Mouse (Mus musculus) midbrain, embryonic 15.5 days (tissue): ENCODE data around the gene Vtcn1. TPM values are rescaled to one million over a fixed set of nuclear protein-coding genes. Genes with fewer than 3 reads are reported as not detected.
"Not testable (repeated sequence)": the region's sequence is repeated elsewhere in the genome, so short reads cannot be mapped to it uniquely, and the experiment has no call there.

Experiments used
- ATAC-seq: fragments of 200-750 bp; cut with Nextera tagmentation; replicated peaks from 2 replicates; pipeline ENCODE4 v1.8.0; 2017; ENCODE audit warnings: moderate TSS enrichment
- H3K27ac ChIP-seq: fragments of 300-500 bp; sonication (generic); 2 replicates; pipeline ENCODE4 v1.5.1; 2015; ENCODE audit warnings: mild to moderate bottlenecking, inconsistent platforms
- H3K27me3 ChIP-seq: fragments of 300-500 bp; sonication (generic); replicated peaks from 2 replicates; pipeline ENCODE4 v1.6.1; 2015; ENCODE audit warnings: inconsistent platforms
- H3K36me3 ChIP-seq: fragments of 300-500 bp; sonication (generic); replicated peaks from 2 replicates; pipeline ENCODE4 v1.6.1; 2015; ENCODE audit warnings: inconsistent platforms
- H3K4me1 ChIP-seq: fragments of 300-500 bp; sonication (generic); 2 replicates; pipeline ENCODE4 v1.6.1; 2015; ENCODE audit warnings: inconsistent platforms
- H3K4me2 ChIP-seq: fragments of 300-500 bp; sonication (generic); 2 replicates; pipeline ENCODE4 v1.6.1; 2015; ENCODE audit warnings: inconsistent platforms, mild to moderate bottlenecking, moderate library complexity
- H3K4me3 ChIP-seq: fragments of 300-500 bp; sonication (generic); 2 replicates; pipeline ENCODE4 v1.5.1; 2015; ENCODE audit warnings: mild to moderate bottlenecking, inconsistent platforms
- H3K9ac ChIP-seq: fragments of 300-500 bp; sonication (generic); 2 replicates; pipeline ENCODE4 v1.6.1; 2015; ENCODE audit warnings: mild to moderate bottlenecking, inconsistent platforms
- H3K9me3 ChIP-seq: fragments of 300-500 bp; sonication (generic); 2 replicates; pipeline ENCODE4 v1.6.1; 2016; ENCODE audit warnings: inconsistent platforms
- WGBS: fragments of 180-500 bp; shearing (Covaris S2); methylation state at CpG from one replicate; pipeline ENCODE4 v1.1.7; 2015; ENCODE audit warnings: mixed read lengths; 5-methylcytosine and 5-hydroxymethylcytosine counted together
- polyA plus RNA-seq: library from polyadenylated mRNA; unstranded; fragments of >200 nt; fragmentation: Nextera tagmentation; extraction: Ambion mirVana; gene quantifications from 2 replicates; pipeline ENCODE4 v1.2.1, GENCODE M21; 2015

Gene Vtcn1
- polyA plus RNA-seq, 1 experiment from 2014 or later: not detected

DNA sequence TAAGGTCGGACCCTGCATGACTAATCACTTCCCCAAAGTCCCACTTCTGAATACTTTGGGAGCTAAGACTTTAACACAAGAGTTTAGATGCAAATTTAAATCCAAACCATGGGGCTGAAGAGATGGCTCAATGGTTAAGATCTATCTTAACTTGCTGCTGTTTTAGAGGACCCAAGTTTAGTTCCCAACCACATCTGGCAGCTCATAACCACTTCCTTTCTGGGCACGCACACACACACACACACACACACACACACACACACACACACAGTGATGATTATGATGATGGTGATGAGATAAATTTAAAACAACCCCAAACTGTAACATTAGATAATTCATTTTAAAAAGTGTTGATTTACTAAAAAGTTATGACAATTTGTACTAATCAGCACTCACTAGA is 13.4 kb upstream of the Vtcn1 start:
- Histone ChIP-seq H3K36me3 (no peaks in the 10 kb centered on the region), H3K9me3 (no peaks in the 10 kb centered on the region), H3K27me3 (no peaks in the 10 kb centered on the region), H3K9ac (no peak overlapping the region), H3K4me3 (no peak overlapping the region), H3K4me1 (no peaks in the 10 kb centered on the region), H3K27ac (no peak overlapping the region), H3K4me2 (no peak overlapping the region)
- ATAC-seq: no peak
- WGBS: 83% methylated on average over 2 of the region's 2 CpGs

DNA sequence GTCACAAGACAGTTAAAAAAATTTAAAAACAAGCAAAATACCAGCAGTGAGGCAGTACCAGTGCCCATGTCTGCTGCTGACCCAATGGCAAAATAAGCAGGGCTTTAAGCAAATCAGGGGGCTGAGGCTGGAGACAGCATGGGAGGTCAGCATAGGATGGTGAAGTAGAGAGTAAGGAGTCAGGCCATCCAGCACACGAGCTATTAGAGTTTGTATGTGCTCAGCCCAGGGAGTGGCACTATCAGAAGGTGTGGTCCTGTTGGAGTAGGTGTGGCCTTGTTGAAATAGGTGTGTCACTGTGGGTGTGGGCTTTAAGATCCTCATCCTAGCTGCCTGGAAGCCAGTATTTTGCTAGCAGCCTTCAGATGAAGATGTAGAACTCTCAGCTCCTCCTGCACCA is 9.8 kb upstream of the Vtcn1 start:
- H3K27me3 ChIP-seq, H3K4me1 ChIP-seq, H3K9me3 ChIP-seq, ATAC-seq, H3K36me3 ChIP-seq, H3K4me3 ChIP-seq, H3K4me2 ChIP-seq, H3K9ac ChIP-seq, H3K27ac ChIP-seq: not testable (repeated sequence)
- WGBS: 64% methylated on average over 1 of the region's 1 CpGs

DNA sequence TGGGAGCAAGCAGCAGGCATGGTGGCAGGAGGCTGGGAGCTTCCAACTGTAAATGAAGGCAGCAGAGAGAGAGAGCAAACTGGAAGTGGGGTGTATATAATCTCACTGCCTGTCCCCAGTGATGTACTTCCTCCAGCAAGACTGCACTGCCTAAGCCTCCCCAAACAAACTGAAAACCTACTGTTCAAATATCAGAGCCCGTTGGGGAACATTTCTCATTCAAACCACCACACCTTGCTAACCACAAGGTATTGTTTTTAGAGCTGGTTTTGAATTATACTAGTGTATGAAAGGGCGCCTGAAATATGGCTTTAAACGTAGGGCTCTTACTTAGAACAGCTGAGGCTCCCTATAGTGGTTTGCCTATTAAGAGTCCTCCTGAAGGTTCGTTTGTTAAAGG is 6.5 kb upstream of the Vtcn1 start:
- no peaks in the 10 kb centered on the region for H3K27me3 ChIP-seq
- no peaks in the 10 kb centered on the region for H3K9me3 ChIP-seq
- H3K4me1 ChIP-seq: no peaks in the 10 kb centered on the region
- no peaks in the 10 kb centered on the region for H3K36me3 ChIP-seq
- no peak overlapping the region for H3K4me2 ChIP-seq
- no peak overlapping the region for H3K27ac ChIP-seq
- ATAC-seq: no peak
- no peak overlapping the region for H3K9ac ChIP-seq
- no peak overlapping the region for H3K4me3 ChIP-seq
- 78% methylated on average over 4 of the region's 4 CpGs for WGBS

DNA sequence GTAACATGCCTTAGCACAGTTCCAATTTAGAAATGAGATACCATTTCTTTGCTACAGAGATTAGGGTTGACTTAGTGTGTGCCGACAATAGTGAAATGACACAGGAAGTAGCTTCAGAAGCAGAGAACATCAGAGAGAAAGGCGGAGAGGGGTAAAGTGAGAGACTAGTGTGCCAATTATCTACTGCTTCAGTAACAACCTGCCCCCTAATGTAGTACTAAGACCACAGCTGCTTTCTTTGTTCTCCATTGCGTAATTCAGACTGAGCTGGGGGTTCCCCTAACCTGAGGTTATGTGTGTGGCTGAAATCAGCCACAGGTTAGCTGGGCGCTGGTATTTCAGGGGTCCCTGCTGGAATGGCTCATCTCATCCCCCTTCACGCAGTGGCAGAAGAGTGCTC is 5.7 kb upstream of the Vtcn1 start:
- H3K4me2 ChIP-seq: no peak overlapping the region
- 95% methylated on average over 5 of the region's 5 CpGs for WGBS
- no peak for ATAC-seq
- H3K9me3 ChIP-seq: no peaks in the 10 kb centered on the region
- no peak overlapping the region for H3K27ac ChIP-seq
- H3K4me3 ChIP-seq: no peak overlapping the region
- no peaks in the 10 kb centered on the region for H3K36me3 ChIP-seq
- no peaks in the 10 kb centered on the region for H3K27me3 ChIP-seq
- no peak overlapping the region for H3K9ac ChIP-seq
- no peaks in the 10 kb centered on the region for H3K4me1 ChIP-seq

DNA sequence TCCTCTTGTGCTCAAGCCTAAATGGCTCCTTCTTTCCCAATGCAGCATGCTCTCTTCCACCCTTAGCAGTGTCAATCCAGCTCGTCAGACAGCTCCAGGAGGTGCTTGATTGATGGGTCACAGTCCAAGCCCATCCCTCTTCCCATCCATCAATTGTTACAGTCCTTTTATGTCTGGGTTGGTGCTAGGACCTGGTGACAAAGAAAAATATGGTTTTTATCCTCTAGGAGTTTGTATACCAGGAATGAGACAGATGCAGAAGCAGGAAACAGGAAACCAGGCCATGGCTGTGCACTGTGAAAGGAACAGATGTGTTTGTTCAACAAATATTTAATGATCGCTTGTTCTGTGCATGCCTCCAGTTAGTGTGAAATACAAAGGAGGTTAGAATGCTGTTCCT is 4.4 kb upstream of the Vtcn1 start:
- H3K9ac ChIP-seq: no peak overlapping the region
- H3K27ac ChIP-seq: no peak overlapping the region

DNA sequence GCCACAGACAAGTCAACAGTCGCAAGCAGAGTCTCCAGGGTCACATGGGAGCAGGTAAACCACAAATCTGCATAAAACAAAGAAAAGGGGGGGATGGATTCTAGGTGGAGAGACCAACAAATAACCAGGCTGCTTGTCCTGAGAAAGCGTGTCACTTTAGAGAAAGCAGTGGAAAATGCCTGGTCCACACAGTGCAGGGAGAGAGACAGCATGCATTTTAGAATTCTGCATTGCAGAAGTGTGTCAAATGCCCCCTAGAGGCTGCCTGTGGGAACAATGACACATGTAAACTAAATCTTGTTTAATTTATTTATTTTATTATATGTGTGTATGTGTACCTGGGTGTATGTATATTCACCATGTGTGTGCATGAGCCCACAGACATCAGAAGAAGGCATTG is 4.0 kb upstream of the Vtcn1 start:
- H3K27ac ChIP-seq: no peak overlapping the region
- 64% methylated on average over 2 of the region's 2 CpGs for WGBS
- ATAC-seq: peak; percentile 73

More for the DNA sequence above, 4.4 kb upstream of the Vtcn1 start:
- Histone ChIP-seq H3K27me3 (no peaks in the 10 kb centered on the region), H3K4me3 (no peak overlapping the region), H3K4me1 (no peaks in the 10 kb centered on the region), H3K9me3 (no peaks in the 10 kb centered on the region), H3K4me2 (no peak overlapping the region), H3K36me3 (no peaks in the 10 kb centered on the region)
- 61% methylated on average over 2 of the region's 2 CpGs for WGBS
- ATAC-seq: peak; percentile 55; the same call in 1 of the 2 replicates

DNA sequence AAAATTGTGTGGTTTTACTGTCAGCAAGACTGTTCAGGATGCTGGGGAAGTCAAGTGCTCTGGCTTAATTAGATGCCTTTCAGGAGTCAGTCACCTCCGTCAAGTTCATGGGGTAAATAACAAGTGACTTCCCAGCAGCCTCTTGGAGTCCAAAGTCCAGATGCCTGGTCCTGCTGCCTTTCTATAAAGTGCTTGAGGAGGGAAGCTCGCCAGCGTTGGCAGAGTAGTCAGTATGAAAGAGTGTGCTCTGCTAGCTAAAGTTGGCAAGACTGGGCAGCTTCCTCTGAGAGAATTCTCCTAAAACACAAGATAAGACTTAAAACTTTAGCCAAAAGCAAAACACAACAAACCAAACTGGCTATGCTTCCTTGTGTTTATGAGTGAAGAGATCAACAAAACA is 18.5 kb downstream of the Vtcn1 start:
- Histone ChIP-seq H3K36me3 (no peaks in the 10 kb centered on the region), H3K27me3 (no peaks in the 10 kb centered on the region), H3K9me3 (no peaks in the 10 kb centered on the region), H3K27ac (no peak overlapping the region), H3K9ac (no peak overlapping the region), H3K4me3 (no peak overlapping the region), H3K4me1 (no peaks in the 10 kb centered on the region), H3K4me2 (no peak overlapping the region)
- no peak for ATAC-seq
- WGBS: 71% methylated on average over 3 of the region's 3 CpGs

More for the DNA sequence above, 4.0 kb upstream of the Vtcn1 start:
- Histone ChIP-seq H3K9me3 (no peaks in the 10 kb centered on the region), H3K4me3 (no peak overlapping the region), H3K9ac (no peak overlapping the region), H3K27me3 (no peaks in the 10 kb centered on the region), H3K36me3 (no peaks in the 10 kb centered on the region), H3K4me1 (no peaks in the 10 kb centered on the region), H3K4me2 (no peak overlapping the region)

DNA sequence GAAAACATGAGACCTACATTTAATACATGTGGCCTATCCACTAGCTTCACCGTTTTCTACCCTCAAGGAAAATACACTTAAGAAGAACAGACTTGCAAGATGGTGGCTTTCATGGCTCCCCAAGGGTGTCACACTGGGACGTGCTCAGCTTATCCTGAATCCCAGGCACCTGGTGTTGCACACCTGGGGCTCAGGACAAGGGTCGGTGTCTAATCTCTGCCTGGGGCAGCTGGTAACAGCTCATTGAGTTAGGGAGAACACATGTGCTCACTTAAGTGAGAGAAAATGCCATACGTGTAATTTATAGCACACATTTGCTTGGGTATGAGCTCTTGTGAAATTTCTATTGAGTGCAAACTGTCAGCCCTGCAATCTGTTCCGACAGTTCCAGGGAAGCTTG is 19.1 kb downstream of the Vtcn1 start:
- no peaks in the 10 kb centered on the region for H3K9me3 ChIP-seq
- H3K27me3 ChIP-seq: no peaks in the 10 kb centered on the region
- no peak overlapping the region for H3K27ac ChIP-seq
- 83% methylated on average over 5 of the region's 5 CpGs for WGBS
- no peak overlapping the region for H3K4me3 ChIP-seq
- no peak for ATAC-seq
- H3K4me1 ChIP-seq: no peaks in the 10 kb centered on the region
- H3K9ac ChIP-seq: no peak overlapping the region
- no peaks in the 10 kb centered on the region for H3K36me3 ChIP-seq
- H3K4me2 ChIP-seq: no peak overlapping the region

DNA sequence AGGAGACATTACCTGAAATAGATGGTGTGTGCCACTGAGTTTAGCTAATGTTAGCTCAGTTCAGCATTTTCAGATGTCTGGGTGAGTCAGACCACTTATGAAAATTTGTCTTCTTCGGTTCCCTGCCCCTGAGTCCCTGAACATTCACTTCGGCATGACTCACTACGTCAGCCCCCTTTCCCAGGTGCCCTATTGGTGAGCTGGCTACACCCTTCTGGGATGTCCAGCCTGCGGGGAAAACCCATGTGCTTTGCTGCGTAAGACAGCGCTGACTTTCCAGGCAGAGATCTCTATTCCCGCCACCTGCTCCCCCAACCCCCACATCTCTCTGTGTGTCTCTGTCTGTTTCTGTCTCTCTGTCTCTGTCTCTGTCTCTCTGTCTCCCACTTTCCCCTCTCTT is 23.1 kb downstream of the Vtcn1 start:
- no peak overlapping the region for H3K27ac ChIP-seq
- no peak overlapping the region for H3K9ac ChIP-seq
- no peak overlapping the region for H3K4me2 ChIP-seq
- no peaks in the 10 kb centered on the region for H3K4me1 ChIP-seq
- 87% methylated on average over 7 of the region's 7 CpGs for WGBS
- H3K27me3 ChIP-seq: no peaks in the 10 kb centered on the region
- no peak for ATAC-seq
- no peak overlapping the region for H3K4me3 ChIP-seq
- H3K36me3 ChIP-seq: no peaks in the 10 kb centered on the region
- H3K9me3 ChIP-seq: no peaks in the 10 kb centered on the region

DNA sequence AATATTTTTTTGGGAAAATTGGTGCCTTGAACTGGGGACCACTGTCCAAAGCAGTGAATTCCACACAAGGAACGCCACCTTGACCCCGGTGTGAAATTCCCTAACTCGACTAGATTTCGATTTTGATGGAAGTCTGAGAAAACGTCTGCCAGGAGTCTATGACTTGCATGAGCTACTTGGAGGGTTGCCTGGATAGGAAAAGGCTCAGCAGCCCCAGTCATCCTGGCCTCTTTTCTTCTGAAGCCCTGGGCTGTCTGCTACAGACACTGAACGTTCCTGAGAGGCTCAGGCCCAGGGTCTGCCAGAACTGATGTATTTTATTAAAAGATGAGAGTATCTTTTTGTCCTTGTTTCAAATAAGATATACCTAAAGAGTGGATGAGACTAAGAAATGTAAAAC is 25.2 kb downstream of the Vtcn1 start:
- H3K4me1 ChIP-seq: no peaks in the 10 kb centered on the region
- no peak overlapping the region for H3K27ac ChIP-seq
- no peaks in the 10 kb centered on the region for H3K9me3 ChIP-seq
- no peak overlapping the region for H3K9ac ChIP-seq
- H3K4me3 ChIP-seq: no peak overlapping the region
- no peak overlapping the region for H3K4me2 ChIP-seq
- no peaks in the 10 kb centered on the region for H3K27me3 ChIP-seq
- ATAC-seq: no peak
- WGBS: 82% methylated on average over 6 of the region's 6 CpGs
- no peaks in the 10 kb centered on the region for H3K36me3 ChIP-seq

DNA sequence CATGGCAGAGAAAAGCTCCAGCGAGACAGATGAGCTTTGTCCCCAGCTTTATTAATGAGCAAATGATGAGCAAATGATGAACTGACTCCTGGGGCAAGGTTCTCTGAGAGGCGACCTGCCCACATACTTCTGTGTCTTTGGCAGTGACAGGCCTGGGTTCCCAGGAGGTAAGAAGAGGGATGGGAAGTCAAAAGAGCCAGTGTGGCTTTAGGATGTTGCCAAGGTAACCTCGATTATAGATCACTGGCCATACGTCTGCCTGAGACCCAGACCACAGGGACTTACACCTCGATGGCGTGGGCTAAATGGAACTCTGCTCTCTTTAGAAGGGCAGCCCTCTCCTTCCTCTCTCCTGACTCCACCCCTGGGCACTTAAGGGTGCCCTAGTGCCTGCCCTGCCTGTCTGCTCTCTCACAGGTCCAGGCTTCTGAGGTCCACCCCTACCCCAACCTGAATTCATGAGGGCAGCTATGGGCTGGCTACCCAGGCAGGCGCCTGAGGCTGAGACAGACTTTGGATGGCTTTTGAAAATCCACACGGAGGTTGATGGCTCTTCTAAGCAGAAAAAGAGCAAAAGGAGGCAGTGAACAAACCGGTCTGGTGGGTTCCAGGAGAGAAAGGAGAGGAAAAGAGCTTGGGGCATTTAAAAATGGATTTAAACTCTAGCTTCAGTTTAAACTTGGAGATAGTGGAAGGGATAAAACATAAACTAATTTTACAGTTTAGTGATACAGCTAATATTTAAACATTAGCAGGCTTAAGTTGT is 31.0 kb downstream of the Vtcn1 start:
- ATAC-seq: no peak
- no peak overlapping the region for H3K4me2 ChIP-seq
- H3K9ac ChIP-seq: no peak overlapping the region
- H3K27ac ChIP-seq: no peak overlapping the region
- no peaks in the 10 kb centered on the region for H3K27me3 ChIP-seq
- no peaks in the 10 kb centered on the region for H3K9me3 ChIP-seq
- no peak overlapping the region for H3K4me3 ChIP-seq
- 57% methylated on average over 9 of the region's 9 CpGs for WGBS
- H3K4me1 ChIP-seq: no peaks in the 10 kb centered on the region
- H3K36me3 ChIP-seq: no peaks in the 10 kb centered on the region

DNA sequence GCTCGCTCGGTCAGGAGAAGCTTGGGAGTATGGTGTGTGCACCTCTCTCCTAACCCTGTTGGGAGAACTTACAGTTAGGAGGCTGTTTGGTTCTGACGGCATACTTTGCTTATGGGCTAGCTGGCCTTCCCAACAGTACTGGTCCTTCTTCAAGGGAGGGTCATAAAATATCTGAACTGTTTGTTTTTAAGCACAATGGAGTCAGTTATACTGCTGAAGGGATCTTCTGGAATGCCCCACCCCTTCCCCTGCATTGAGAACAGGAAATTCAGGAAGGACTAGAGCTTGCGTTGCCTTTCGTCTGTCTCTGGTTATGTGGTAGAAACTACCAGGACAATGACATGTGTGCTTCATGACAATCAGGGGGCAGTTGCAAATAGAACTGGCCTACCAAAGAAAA is 31.9 kb downstream of the Vtcn1 start:
- Histone ChIP-seq H3K27ac (no peak overlapping the region), H3K4me2 (no peak overlapping the region), H3K9ac (no peak overlapping the region), H3K36me3 (no peaks in the 10 kb centered on the region), H3K27me3 (no peaks in the 10 kb centered on the region), H3K9me3 (no peaks in the 10 kb centered on the region), H3K4me1 (peaks cover 8% of the 10 kb centered on the region; the same call in 1 of the 2 replicates), H3K4me3 (no peak overlapping the region)
- 91% methylated on average over 5 of the region's 5 CpGs for WGBS
- ATAC-seq: no peak

DNA sequence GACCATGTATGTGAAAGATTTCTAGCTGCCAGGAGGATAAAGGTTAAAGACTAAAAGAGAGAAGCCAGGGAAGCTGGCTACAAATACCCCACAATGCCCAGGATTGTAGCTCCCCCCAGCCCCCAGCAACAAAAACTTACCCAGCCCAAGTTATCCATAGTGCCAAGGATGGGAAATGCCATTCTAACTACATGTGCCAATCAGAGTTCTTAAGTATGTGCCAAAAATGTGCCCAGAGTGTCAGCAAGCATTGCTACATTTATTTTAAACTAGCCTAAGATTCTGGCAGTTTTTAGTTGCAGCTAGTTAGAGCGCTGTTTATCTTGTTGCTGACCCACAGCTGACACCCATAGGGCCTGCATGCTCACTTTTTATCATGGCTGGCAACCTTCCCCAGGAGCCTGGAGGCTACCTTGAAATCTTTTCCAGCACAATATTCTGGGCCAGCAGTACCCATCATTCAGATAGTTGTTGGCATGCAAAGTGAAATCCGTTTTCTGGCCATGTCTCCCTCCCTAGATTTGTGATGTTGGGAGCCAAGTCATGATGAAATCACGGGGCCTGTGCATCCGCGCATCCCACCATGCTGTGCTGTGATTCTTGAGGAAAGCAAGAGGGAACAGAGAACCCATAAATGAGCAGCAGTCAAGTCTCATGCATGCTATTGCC is 33.2 kb downstream of the Vtcn1 start:
- H3K27ac ChIP-seq: no peak overlapping the region
- no peak for ATAC-seq
- no peaks in the 10 kb centered on the region for H3K36me3 ChIP-seq
- peaks cover 8% of the 10 kb centered on the region; the same call in 1 of the 2 replicates for H3K4me1 ChIP-seq
- 89% methylated on average over 5 of the region's 5 CpGs for WGBS
- H3K9me3 ChIP-seq: no peaks in the 10 kb centered on the region
- H3K4me2 ChIP-seq: no peak overlapping the region
- no peak overlapping the region for H3K9ac ChIP-seq
- H3K4me3 ChIP-seq: no peak overlapping the region
- H3K27me3 ChIP-seq: no peaks in the 10 kb centered on the region
